Mouse (Mus musculus): Measurements from ENCODE around the gene Cyp2t4. TPM values are rescaled to one million over a fixed set of nuclear protein-coding genes. Genes with fewer than 3 reads are reported as not detected.

The Cyp2t4 gene
- polyA plus RNA-seq, 1 experiment from 2014 or later = not detected

GRCm38 (mm10) chr7:27184964-27185363, 31.4 kb downstream of the Cyp2t4 start:
- Histone ChIP-seq H3K27me3 (no peaks in the 10 kb centered on the region), H3K4me2 (no peak overlapping the region), H3K4me3 (replicated peaks) (no peak overlapping the region), H3K4me1 (replicated peaks) (no peaks in the 10 kb centered on the region), H3K9me3 (peaks cover 9% of the 10 kb centered on the region; the same call in 1 of the 2 replicates), H3K9ac (replicated peaks) (no peak overlapping the region), H3K27ac (no peak overlapping the region), H3K36me3 (peaks cover 71% of the 10 kb centered on the region)
- 75% methylated on average over 3 of the region's 3 CpGs for WGBS
- ATAC-seq (ENCODE audit: insufficient number of reproducible peaks, insufficient read depth, low FRiP score, low TSS enrichment, low read depth) = no peak

GRCm38 (mm10) chr7:27185986-27186385, 32.5 kb downstream of the Cyp2t4 start:
- no peak overlapping the region for H3K4me3 ChIP-seq (replicated peaks)
- H3K27ac ChIP-seq = no peak overlapping the region
- no peaks in the 10 kb centered on the region for H3K4me1 ChIP-seq (replicated peaks)
- H3K4me2 ChIP-seq = no peak overlapping the region
- peaks cover 9% of the 10 kb centered on the region; the same call in 1 of the 2 replicates for H3K9me3 ChIP-seq
- peaks cover 82% of the 10 kb centered on the region for H3K36me3 ChIP-seq
- 92% methylated on average over 5 of the region's 5 CpGs for WGBS
- no peaks in the 10 kb centered on the region for H3K27me3 ChIP-seq
- ATAC-seq (ENCODE audit: insufficient number of reproducible peaks, insufficient read depth, low FRiP score, low TSS enrichment, low read depth) = no peak
- no peak overlapping the region for H3K9ac ChIP-seq (replicated peaks)

DNA sequence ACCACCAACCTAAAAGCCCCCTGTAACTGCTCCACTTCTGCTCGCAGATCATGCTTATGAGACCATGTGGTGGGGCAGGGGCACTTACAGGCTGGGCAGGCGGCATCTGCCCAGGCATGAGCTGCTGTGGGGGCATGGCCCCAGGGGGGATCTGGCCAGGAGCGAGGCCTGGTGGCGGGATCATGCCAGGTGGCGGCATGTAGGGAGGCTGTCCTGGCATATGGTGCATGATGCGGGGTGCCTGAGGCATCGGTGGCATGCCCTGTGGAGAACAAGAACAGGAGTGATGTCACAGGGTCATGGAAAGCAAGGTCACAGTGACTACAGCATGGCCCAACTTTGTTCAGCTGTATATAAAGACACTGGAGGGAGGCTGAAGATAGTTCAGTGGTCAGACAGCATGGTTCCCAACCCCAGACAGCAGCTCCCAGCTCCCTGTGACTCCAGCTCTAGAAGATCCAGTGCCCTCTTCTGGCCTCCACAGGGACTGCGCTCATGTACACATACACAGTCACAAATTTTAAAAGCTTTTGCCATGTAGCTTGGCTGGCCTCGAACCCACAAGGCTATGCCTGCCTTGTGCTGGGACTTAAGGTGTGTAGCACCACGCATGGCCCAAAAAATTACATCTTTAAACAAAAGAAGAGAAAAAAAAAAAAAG, 35.9 kb downstream of the Cyp2t4 start:
- no peak overlapping the region for H3K4me2 ChIP-seq
- no peak overlapping the region for H3K9ac ChIP-seq (replicated peaks)
- no peaks in the 10 kb centered on the region for H3K27me3 ChIP-seq
- H3K9me3 ChIP-seq = peaks cover 9% of the 10 kb centered on the region; the same call in 1 of the 2 replicates
- ATAC-seq (ENCODE audit: insufficient number of reproducible peaks, insufficient read depth, low FRiP score, low TSS enrichment, low read depth) = no peak; the same call in 1 of the 2 replicates
- no peak overlapping the region for H3K4me3 ChIP-seq (replicated peaks)
- no peak overlapping the region for H3K27ac ChIP-seq
- 97% methylated on average over 10 of the region's 10 CpGs for WGBS
- H3K36me3 ChIP-seq = peaks cover 97% of the 10 kb centered on the region
- peaks cover 7% of the 10 kb centered on the region for H3K4me1 ChIP-seq (replicated peaks)

GRCm38 (mm10) chr7:27192434-27192833, 38.9 kb downstream of the Cyp2t4 start:
- Histone ChIP-seq H3K9ac (replicated peaks) (no peak overlapping the region), H3K9me3 (no peaks in the 10 kb centered on the region), H3K27me3 (no peaks in the 10 kb centered on the region), H3K4me1 (replicated peaks) (peaks cover 15% of the 10 kb centered on the region), H3K4me3 (replicated peaks) (no peak overlapping the region), H3K36me3 (peaks cover 67% of the 10 kb centered on the region), H3K27ac (no peak overlapping the region), H3K4me2 (no peak overlapping the region)
- no peak for ATAC-seq (ENCODE audit: insufficient number of reproducible peaks, insufficient read depth, low FRiP score, low TSS enrichment, low read depth)
- WGBS = 94% methylated on average over 5 of the region's 5 CpGs

DNA sequence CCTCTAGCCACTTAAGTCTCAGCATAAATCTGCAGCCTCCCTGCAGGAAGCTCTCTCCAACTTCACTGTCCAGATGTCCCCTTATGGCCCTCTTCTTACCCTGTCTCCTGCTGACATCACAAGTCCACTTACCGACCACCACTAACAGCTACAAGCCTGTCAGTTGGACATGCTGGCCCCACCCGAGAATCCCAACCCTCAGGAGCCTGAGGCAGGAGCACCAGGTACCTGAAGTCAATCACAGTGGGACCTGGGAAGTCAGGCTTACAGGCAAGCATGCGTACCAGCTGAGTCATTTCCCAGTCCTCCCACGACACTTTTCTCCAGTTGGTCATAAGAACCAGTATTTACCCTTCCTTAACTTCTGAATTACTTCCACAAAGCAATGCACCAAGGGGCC, 40.2 kb downstream of the Cyp2t4 start:
- Histone ChIP-seq H3K4me2 (0 out of 2 replicates have a peak overlapping the region, but pooled peaks have one; percentile 85), H3K4me3 (replicated peaks) (0 out of 2 replicates have a peak overlapping the region, but pooled peaks have one; percentile 3)

DNA sequence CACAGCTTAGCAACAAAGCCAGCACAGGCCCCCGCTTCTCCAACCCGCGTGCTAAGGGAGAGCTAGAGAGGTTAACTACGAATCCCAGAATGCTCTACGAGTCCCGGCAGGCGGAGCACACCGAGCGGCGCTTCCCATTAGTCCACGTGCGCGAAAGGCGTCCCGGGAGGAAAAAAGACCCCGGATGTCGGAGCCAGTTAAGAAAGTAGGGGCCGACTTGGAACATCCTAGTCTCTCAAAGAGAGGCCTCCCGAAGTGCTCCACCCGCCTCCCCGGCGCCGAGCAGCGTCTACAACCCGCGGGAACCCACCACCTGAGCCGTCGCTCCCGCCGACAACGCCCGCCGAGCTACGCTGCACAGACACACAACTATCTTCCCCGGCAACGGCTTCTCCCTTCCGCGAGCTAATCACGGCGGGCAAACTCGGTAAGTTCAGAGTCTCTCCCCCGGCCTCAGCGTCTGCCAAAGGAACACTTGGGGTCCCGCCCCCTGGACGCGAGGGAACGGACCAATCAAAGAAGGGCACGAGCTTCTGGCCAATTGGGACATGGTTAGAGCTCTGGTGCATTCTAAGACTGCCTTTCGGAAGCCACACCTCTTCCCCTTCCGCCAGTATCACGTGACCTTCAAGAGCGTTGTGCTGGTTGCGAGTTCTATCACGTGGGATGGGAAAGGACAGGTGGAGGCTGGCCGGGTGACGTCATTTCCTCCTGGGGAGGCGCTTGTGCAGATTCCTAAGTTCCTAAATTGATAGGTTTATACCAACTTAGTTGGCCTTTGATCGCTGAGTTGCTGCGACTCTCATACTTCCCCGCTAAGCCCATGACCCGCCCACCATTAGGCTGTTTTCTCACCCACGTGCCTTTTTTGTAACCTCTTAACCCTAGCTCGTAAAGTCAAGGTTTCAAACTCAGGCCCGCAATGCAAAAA, 42.4 kb downstream of the Cyp2t4 start, which contains the start of the genes BC024978 and Snrpa:
Gene BC024978, plus strand, starts transcription at position 101 of the 931 bp plus-strand sequence.
Gene Snrpa, minus strand, starts transcription at position 591 of the 931 bp plus-strand sequence.
- Histone ChIP-seq H3K27me3 (no peaks in the 10 kb centered on the region), H3K27ac (peak within 1 kb of the TSS; percentile 98), H3K9ac (replicated peaks) (peak within 1 kb of the TSS; percentile 89), H3K36me3 (peaks cover 53% of the 10 kb centered on the region), H3K9me3 (no peaks in the 10 kb centered on the region), H3K4me2 (peak within 1 kb of the TSS; percentile 85), H3K4me1 (replicated peaks) (peaks cover 15% of the 10 kb centered on the region), H3K4me3 (replicated peaks) (peak within 1 kb of the TSS; percentile 77)
- ATAC-seq (ENCODE audit: insufficient number of reproducible peaks, insufficient read depth, low FRiP score, low TSS enrichment, low read depth) = peak; percentile 98
- under 1% methylated on average over 63 of the region's 64 CpGs for WGBS

More for the DNA sequence above, 40.2 kb downstream of the Cyp2t4 start:
- no peak overlapping the region for H3K27ac ChIP-seq
- H3K36me3 ChIP-seq = peaks cover 62% of the 10 kb centered on the region
- no peaks in the 10 kb centered on the region for H3K27me3 ChIP-seq
- ATAC-seq (ENCODE audit: insufficient number of reproducible peaks, insufficient read depth, low FRiP score, low TSS enrichment, low read depth) = no peak
- 88% methylated on average over 4 of the region's 4 CpGs for WGBS
- no peaks in the 10 kb centered on the region for H3K9me3 ChIP-seq
- 0 out of 2 replicates have a peak overlapping the region, but pooled peaks have one; percentile 0 for H3K9ac ChIP-seq (replicated peaks)
- peaks cover 15% of the 10 kb centered on the region for H3K4me1 ChIP-seq (replicated peaks)

DNA sequence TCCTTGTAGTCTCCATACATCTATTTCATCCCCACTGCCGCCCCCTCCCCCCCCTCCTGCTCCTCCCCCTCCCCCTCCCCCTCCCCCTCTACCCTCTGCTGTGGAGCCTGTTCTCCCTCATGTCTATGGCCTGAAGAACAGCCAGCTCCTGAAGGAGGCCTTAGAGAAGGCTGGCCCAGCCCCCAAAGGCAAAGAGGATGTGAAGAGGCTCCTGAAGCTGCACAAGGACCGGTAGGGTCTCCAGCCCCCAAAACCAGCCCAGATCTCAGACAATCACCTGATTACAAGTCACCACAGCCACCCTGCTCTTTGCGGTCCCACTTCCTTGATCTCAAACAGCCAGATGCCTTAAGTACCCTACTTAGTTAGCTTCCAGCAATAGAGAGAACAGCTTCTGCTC, 43.6 kb downstream of the Cyp2t4 start:
- H3K9ac ChIP-seq (replicated peaks) = no peak overlapping the region
- peak overlapping the region; percentile 58; the same call in 1 of the 2 replicates for H3K4me2 ChIP-seq
- H3K27ac ChIP-seq = no peak overlapping the region; the same call in 1 of the 2 replicates
- H3K9me3 ChIP-seq = no peaks in the 10 kb centered on the region
- WGBS = 93% methylated on average over 3 of the region's 3 CpGs
- peaks cover 51% of the 10 kb centered on the region for H3K36me3 ChIP-seq
- no peak for ATAC-seq (ENCODE audit: insufficient number of reproducible peaks, insufficient read depth, low FRiP score, low TSS enrichment, low read depth)
- peaks cover 15% of the 10 kb centered on the region for H3K4me1 ChIP-seq (replicated peaks)
- no peak overlapping the region for H3K4me3 ChIP-seq (replicated peaks)
- H3K27me3 ChIP-seq = no peaks in the 10 kb centered on the region

GRCm38 (mm10) chr7:27197634-27198033, 44.1 kb downstream of the Cyp2t4 start:
- Histone ChIP-seq H3K4me1 (replicated peaks) (peaks cover 15% of the 10 kb centered on the region), H3K9ac (replicated peaks) (no peak overlapping the region), H3K4me3 (replicated peaks) (no peak overlapping the region), H3K36me3 (peaks cover 50% of the 10 kb centered on the region), H3K27ac (no peak overlapping the region), H3K4me2 (no peak overlapping the region), H3K27me3 (no peaks in the 10 kb centered on the region), H3K9me3 (no peaks in the 10 kb centered on the region)
- WGBS = 88% methylated on average over 8 of the region's 8 CpGs
- no peak for ATAC-seq (ENCODE audit: insufficient number of reproducible peaks, insufficient read depth, low FRiP score, low TSS enrichment, low read depth)

- ATAC-seq (ENCODE audit: insufficient number of reproducible peaks, insufficient read depth, low FRiP score, low TSS enrichment, low read depth) = no peak
- Histone ChIP-seq H3K4me3 (replicated peaks) (no peak overlapping the region), H3K9ac (replicated peaks) (no peak overlapping the region), H3K4me2 (no peak overlapping the region), H3K36me3 (peaks cover 50% of the 10 kb centered on the region), H3K4me1 (replicated peaks) (peaks cover 15% of the 10 kb centered on the region), H3K27me3 (no peaks in the 10 kb centered on the region), H3K9me3 (no peaks in the 10 kb centered on the region), H3K27ac (no peak overlapping the region)
These were observed 44.8 kb downstream of the Cyp2t4 start for GRCm38 (mm10) chr7:27198355-27198754.

- peaks cover 50% of the 10 kb centered on the region for H3K36me3 ChIP-seq
- no peaks in the 10 kb centered on the region for H3K27me3 ChIP-seq
- H3K27ac ChIP-seq = no peak overlapping the region
- H3K9me3 ChIP-seq = no peaks in the 10 kb centered on the region
- no peak for ATAC-seq (ENCODE audit: insufficient number of reproducible peaks, insufficient read depth, low FRiP score, low TSS enrichment, low read depth)
- no peak overlapping the region for H3K4me2 ChIP-seq
- no peak overlapping the region for H3K4me3 ChIP-seq (replicated peaks)
- 94% methylated on average over 8 of the region's 8 CpGs for WGBS
- H3K9ac ChIP-seq (replicated peaks) = no peak overlapping the region
- peaks cover 12% of the 10 kb centered on the region for H3K4me1 ChIP-seq (replicated peaks)
These were observed 45.3 kb downstream of the Cyp2t4 start for GRCm38 (mm10) chr7:27198779-27199178.
